Mouse (Mus musculus): Measurements from ENCODE around the gene Duoxa2.
A peak's percentile ranks its signal among the peaks of the same experiment; 100 is the strongest.

DNA sequence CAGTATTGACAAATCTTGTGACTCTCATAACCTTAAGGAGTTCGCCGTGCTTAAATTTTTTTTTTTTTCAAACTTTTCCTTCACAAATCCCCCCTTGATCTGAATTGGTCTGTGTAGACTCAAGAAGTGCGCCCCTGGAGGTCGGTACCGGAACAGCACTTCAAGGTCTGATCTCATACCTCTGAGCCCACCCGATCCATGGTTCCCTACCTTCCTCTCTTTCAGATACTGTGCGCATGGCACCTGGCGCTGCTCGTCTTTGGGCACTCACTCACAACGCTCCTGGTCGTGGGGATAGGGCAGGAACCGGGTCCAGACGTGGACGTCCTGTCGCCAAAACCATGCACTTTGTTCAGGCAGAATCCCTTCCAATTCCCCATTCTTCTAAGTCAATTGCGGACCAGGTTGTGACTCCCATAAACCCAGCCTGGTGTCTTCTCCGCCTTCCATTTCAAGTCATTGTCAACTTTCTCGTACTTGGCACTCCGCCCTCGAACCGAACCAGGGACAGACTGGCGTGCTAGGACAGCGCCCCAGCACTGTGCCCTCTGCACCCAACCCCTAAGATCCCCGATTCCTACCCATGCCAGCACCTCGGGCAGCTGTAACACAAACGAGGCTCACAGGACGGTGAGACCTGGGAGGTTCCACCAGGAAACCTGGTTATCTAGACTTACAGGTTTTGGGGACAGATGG is 14.2 kb downstream of the Duoxa2 start:
- TF ChIP-seq CTCF (IDR thresholded peaks at IDR 0.05; ENCODE audit: low read depth, low read length): peak; percentile 74
- no peak for TF ChIP-seq POLR2A (IDR thresholded peaks at IDR 0.05; ENCODE audit: extremely low read depth, insufficient read depth, low read length)
